Mouse (Mus musculus) hindbrain, postnatal 0 days (tissue): Measurements from ENCODE around the gene Thap7. TPM values are rescaled to one million over a fixed set of nuclear protein-coding genes. Genes with fewer than 3 reads are reported as not detected.
A peak's percentile ranks its signal among the peaks of the same experiment; 100 is the strongest.

ENCODE experiments used
- ATAC-seq: fragments of 200-750 bp; cut with Nextera tagmentation; 2 replicates; pipeline ENCODE4 v1.8.0; 2017; ENCODE audit warnings: mild to moderate bottlenecking, moderate TSS enrichment, moderate library complexity
- DNase-seq: peaks from one replicate; pipeline ENCODE4 v3.0.0-alpha.2; 2015; ENCODE audit warnings: low spot score
- H3K27ac ChIP-seq: fragments of 300-500 bp; sonication (generic); 2 replicates; pipeline ENCODE4 v1.5.1; 2014; ENCODE audit warnings: mild to moderate bottlenecking
- H3K27me3 ChIP-seq: fragments of 300-500 bp; sonication (generic); 2 replicates; pipeline ENCODE4 v1.6.1; 2014; ENCODE audit warnings: low read length, mixed read lengths; ENCODE audit not compliant: insufficient read depth
- H3K36me3 ChIP-seq: fragments of 300-500 bp; sonication (generic); 2 replicates; pipeline ENCODE4 v1.6.1; 2014; ENCODE audit warnings: low read length, mixed read lengths; ENCODE audit not compliant: insufficient read depth
- H3K4me1 ChIP-seq: fragments of 300-500 bp; sonication (generic); 2 replicates; pipeline ENCODE4 v1.6.1; 2014; ENCODE audit warnings: antibody characterized with exemption, low read length, mixed read lengths; ENCODE audit not compliant: insufficient read depth
- H3K4me2 ChIP-seq: fragments of 300-500 bp; sonication (generic); 2 replicates; pipeline ENCODE4 v1.6.1; 2014; ENCODE audit warnings: low read depth, mild to moderate bottlenecking, low read length, moderate library complexity, mixed read lengths
- H3K4me3 ChIP-seq: fragments of 300-500 bp; sonication (generic); 2 replicates; pipeline ENCODE4 v1.5.1; 2014; ENCODE audit warnings: low read length
- H3K9ac ChIP-seq: fragments of 300-500 bp; sonication (generic); replicated peaks from 2 replicates; pipeline ENCODE4 v1.6.1; 2014; ENCODE audit warnings: mild to moderate bottlenecking, low read length, moderate library complexity, mixed read lengths
- H3K9me3 ChIP-seq: fragments of 300-500 bp; sonication (generic); 2 replicates; pipeline ENCODE4 v1.6.1; 2016; ENCODE audit warnings: low read length, mixed read lengths
- CTCF ChIP-seq: IDR thresholded peaks from 2 replicates; pipeline ENCODE4 v1.5.1; 2016; ENCODE audit warnings: antibody characterized with exemption, control low read depth, low read depth
- WGBS: fragments of 180-500 bp; shearing (Covaris S2); extraction: QIAGEN DNeasy Blood & Tissue Kit; methylation state at CpG from one replicate; pipeline ENCODE4 v1.1.7; 2014; 5-methylcytosine and 5-hydroxymethylcytosine counted together
- polyA plus RNA-seq: library from polyadenylated mRNA; unstranded; fragments of >200 nt; fragmentation: Nextera tagmentation; extraction: Ambion mirVana; gene quantifications from 2 replicates; pipeline ENCODE4 v1.2.1, GENCODE M21; 2015
- total RNA-seq: library from RNA; depleted of rRNA; stranded (reverse); fragments of >200 nt; gene quantifications from 2 replicates; pipeline ENCODE4 v1.2.3, GENCODE M21; 2014; rRNA removed

The Thap7 gene
- total and polyA plus RNA-seq, 2 experiments from 2014 or later: 57.5 to 66.8 TPM

DNA sequence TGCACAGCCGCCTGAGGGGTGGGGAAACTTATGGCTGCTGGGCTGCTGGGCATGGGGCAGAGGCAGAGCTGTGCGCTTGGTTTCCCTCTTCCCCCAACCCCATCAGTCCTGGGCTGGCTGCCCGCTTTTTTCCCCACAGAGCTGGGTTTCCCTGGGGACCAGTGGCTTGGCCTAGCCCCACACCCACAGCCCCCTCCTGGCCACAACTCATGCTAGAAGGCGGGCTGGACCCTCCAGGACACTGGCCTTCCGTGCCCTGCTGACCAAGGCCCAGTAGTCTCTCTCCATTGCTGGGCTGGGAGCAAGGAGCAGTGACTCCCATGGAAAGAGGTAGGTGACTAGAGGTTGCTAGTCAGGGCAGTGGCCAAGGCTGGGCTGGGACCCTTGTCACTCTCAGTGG is 39.8 kb downstream of the Thap7 start:
- H3K4me2 ChIP-seq: no peak overlapping the region
- no peak overlapping the region for H3K9ac ChIP-seq
- H3K27me3 ChIP-seq: no peaks in the 10 kb centered on the region
- no peak overlapping the region for H3K4me3 ChIP-seq
- H3K4me1 ChIP-seq: peaks cover under 1% of the 10 kb centered on the region; the same call in 1 of the 2 replicates
- H3K36me3 ChIP-seq: 0 out of 2 replicates have a peak, but pooled peaks cover 3% of the 10 kb centered on the region
- WGBS: 78% methylated on average over 5 of the region's 5 CpGs
- no peak for TF ChIP-seq CTCF
- no peak overlapping the region for H3K27ac ChIP-seq
- peak; percentile 30 for DNase-seq
- no peaks in the 10 kb centered on the region for H3K9me3 ChIP-seq
- ATAC-seq: no peak

DNA sequence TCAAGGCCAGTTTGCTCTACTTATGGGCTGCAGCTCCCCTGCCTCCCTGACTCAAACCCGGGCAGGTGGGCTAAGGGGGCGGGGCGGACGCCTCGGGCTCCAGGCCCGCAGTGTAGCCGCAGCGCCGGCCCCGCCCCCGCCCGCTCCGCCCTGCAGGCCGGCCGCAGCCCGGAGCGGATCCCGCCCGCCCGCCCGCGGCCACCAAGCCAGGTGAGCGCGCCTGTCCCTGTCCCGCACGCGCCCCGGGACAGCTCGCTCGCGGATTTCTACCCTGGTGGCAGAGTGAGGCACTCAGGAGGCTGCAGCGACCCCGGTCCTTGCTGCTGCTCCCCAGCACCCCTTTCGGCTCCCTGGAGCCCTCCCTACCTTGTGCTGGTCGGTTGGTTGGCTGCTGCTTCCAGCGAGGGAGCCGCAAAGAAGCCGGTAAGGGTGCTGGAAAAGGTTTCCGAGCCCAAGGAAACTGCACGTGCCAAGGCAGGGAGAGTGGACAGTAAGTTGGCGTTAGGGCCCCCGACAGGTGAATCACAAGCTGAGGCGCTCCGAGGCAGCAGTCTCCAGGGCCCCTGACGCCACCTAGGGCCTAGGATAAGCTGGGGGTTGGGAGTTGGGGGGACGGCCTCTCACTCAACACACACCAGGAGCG is 41.3 kb downstream of the Thap7 start, which contains the start of gene Aifm3:
Gene Aifm3 (plus strand): TSS at position 143 of the 643 bp plus-strand sequence.
- peak; percentile 50 for ATAC-seq
- Histone ChIP-seq H3K36me3 (peaks cover 10% of the 10 kb centered on the region), H3K27me3 (no peaks in the 10 kb centered on the region), H3K27ac (no peak within 1 kb of the TSS), H3K4me1 (no peaks in the 10 kb centered on the region; the same call in 1 of the 2 replicates), H3K9ac (no peak within 1 kb of the TSS; the same call in 1 of the 2 replicates), H3K9me3 (no peaks in the 10 kb centered on the region), H3K4me2 (peak within 1 kb of the TSS; percentile 89), H3K4me3 (peak within 1 kb of the TSS; percentile 46)
- 0 out of 2 replicates have a peak, but pooled peaks have one; percentile 7 for TF ChIP-seq CTCF
- DNase-seq: no peak
- 1% methylated on average over 44 of the region's 47 CpGs for WGBS

- no peaks in the 10 kb centered on the region for H3K9me3 ChIP-seq
- H3K9ac ChIP-seq: no peak overlapping the region; the same call in 1 of the 2 replicates
Observed at GRCm38 (mm10) chr16:17488478-17489468, 42.2 kb downstream of the Thap7 start.

DNA sequence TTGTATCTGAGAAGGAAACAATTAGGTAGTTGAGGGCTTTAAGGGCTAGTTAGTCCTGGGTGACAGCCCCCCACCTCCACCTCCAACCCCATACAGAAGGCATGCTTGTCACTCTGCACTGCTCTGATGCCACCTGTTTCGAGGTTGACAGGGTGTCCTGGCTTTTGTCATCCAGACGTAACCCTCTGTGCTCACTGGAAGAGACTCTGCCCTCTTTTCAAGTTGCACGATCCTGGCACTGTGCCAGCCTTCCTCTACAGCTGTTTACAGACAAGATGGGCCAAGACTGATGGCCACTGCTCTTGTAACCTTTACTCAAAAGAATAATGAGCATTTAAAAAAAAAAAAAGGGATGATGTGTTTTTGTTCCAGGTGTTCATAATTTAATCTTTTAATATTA is 44.4 kb downstream of the Thap7 start:
- Histone ChIP-seq H3K27me3 (no peaks in the 10 kb centered on the region), H3K4me1 (no peaks in the 10 kb centered on the region; the same call in 1 of the 2 replicates), H3K9me3 (no peaks in the 10 kb centered on the region), H3K4me3 (no peak overlapping the region), H3K4me2 (no peak overlapping the region), H3K9ac (no peak overlapping the region), H3K27ac (no peak overlapping the region), H3K36me3 (peaks cover 27% of the 10 kb centered on the region)
- no peak for ATAC-seq
- TF ChIP-seq CTCF: no peak
- peak; percentile 36 for DNase-seq
- WGBS: 25% methylated on average over 3 of the region's 3 CpGs

More at GRCm38 (mm10) chr16:17488478-17489468, 42.2 kb downstream of the Thap7 start:
- TF ChIP-seq CTCF: peak; percentile 46
- Histone ChIP-seq H3K4me3 (peak overlapping the region; percentile 46), H3K27ac (no peak overlapping the region), H3K27me3 (no peaks in the 10 kb centered on the region), H3K4me2 (peak overlapping the region; percentile 89), H3K36me3 (peaks cover 16% of the 10 kb centered on the region), H3K4me1 (no peaks in the 10 kb centered on the region; the same call in 1 of the 2 replicates)
- DNase-seq (peak; percentile 23), ATAC-seq (peak; percentile 19; the same call in 1 of the 2 replicates)
- WGBS: 50% methylated on average over 14 of the region's 14 CpGs

GRCm38 (mm10) chr16:17481465-17481864 is 49.5 kb downstream of the Thap7 start:
- no peak overlapping the region for H3K4me3 ChIP-seq
- peaks cover 24% of the 10 kb centered on the region for H3K36me3 ChIP-seq
- H3K9me3 ChIP-seq: no peaks in the 10 kb centered on the region
- H3K9ac ChIP-seq: no peak overlapping the region
- H3K27ac ChIP-seq: no peak overlapping the region
- 97% methylated on average over 2 of the region's 2 CpGs for WGBS
- ATAC-seq (no peak), DNase-seq (no peak)
- H3K27me3 ChIP-seq: no peaks in the 10 kb centered on the region
- no peaks in the 10 kb centered on the region for H3K4me1 ChIP-seq
- no peak overlapping the region for H3K4me2 ChIP-seq
- no peak for TF ChIP-seq CTCF

- no peak overlapping the region for H3K9ac ChIP-seq
- H3K4me1 ChIP-seq: no peaks in the 10 kb centered on the region
- no peak for TF ChIP-seq CTCF
- H3K9me3 ChIP-seq: no peaks in the 10 kb centered on the region
- 74% methylated on average over 4 of the region's 4 CpGs for WGBS
- peak overlapping the region; percentile 36; the same call in 1 of the 2 replicates for H3K27ac ChIP-seq
- no peak overlapping the region for H3K4me3 ChIP-seq
- peaks cover 7% of the 10 kb centered on the region; the same call in 1 of the 2 replicates for H3K36me3 ChIP-seq
- no peak overlapping the region for H3K4me2 ChIP-seq
- ATAC-seq (no peak), DNase-seq (no peak)
- no peaks in the 10 kb centered on the region for H3K27me3 ChIP-seq
Observed at GRCm38 (mm10) chr16:17478331-17478943, 52.5 kb downstream of the Thap7 start.

Other genes starting within 250 kb of the Thap7 start
- 3.5 and 4.2 TPM in 2 replicates for gene Serpind1, start 199.8 kb downstream of the Thap7 start, total RNA-seq
- 9.9 and 10.3 TPM in 2 replicates for gene Serpind1, start 199.8 kb downstream of the Thap7 start, polyA plus RNA-seq
- 28.1 and 30.0 TPM in 2 replicates for gene Snap29, start 125.2 kb downstream of the Thap7 start, total RNA-seq
- 14.5 and 15.6 TPM in 2 replicates for gene Snap29, start 125.2 kb downstream of the Thap7 start, polyA plus RNA-seq
- 111 and 154 TPM in 2 replicates for gene Pi4ka, start 124.8 kb downstream of the Thap7 start, total RNA-seq
- 45.5 and 47.7 TPM in 2 replicates for gene Pi4ka, start 124.8 kb downstream of the Thap7 start, polyA plus RNA-seq
- 74.8 and 83.1 TPM in 2 replicates for gene Crkl, start 79.1 kb downstream of the Thap7 start, total RNA-seq
- 54.9 and 68.7 TPM in 2 replicates for gene Crkl, start 79.1 kb downstream of the Thap7 start, polyA plus RNA-seq
- 13.8 and 16.8 TPM in 2 replicates for gene Aifm3, start 41.5 kb downstream of the Thap7 start, total RNA-seq
- 15.7 and 17.4 TPM in 2 replicates for gene Aifm3, start 41.5 kb downstream of the Thap7 start, polyA plus RNA-seq
- 191 and 279 TPM in 2 replicates for gene Lztr1, start 22.4 kb downstream of the Thap7 start, total RNA-seq
- 82.2 and 89.8 TPM in 2 replicates for gene Lztr1, start 22.4 kb downstream of the Thap7 start, polyA plus RNA-seq
- gene Lrrc74b, start 30.1 kb upstream of the Thap7 start, total RNA-seq: 2.3 and 2.4 TPM in 2 replicates
- gene Lrrc74b, start 30.1 kb upstream of the Thap7 start, polyA plus RNA-seq: 2.0 and 2.1 TPM in 2 replicates
- gene P2rx6, start 30.7 kb upstream of the Thap7 start, total RNA-seq: 3.4 and 5.1 TPM in 2 replicates
- gene P2rx6, start 30.7 kb upstream of the Thap7 start, polyA plus RNA-seq: 2.3 and 3.0 TPM in 2 replicates
- 74.6 and 78.7 TPM in 2 replicates for gene Slc7a4, start 52.1 kb upstream of the Thap7 start, total RNA-seq
- gene Slc7a4, start 52.1 kb upstream of the Thap7 start, polyA plus RNA-seq: 42.5 and 42.8 TPM in 2 replicates
- 62.4 and 67.4 TPM in 2 replicates for gene Smpd4, start 88.2 kb upstream of the Thap7 start, total RNA-seq
- 21.7 and 23.8 TPM in 2 replicates for gene Smpd4, start 88.2 kb upstream of the Thap7 start, polyA plus RNA-seq
- 18.2 and 20.8 TPM in 2 replicates for gene Ccdc74a, start 115.3 kb upstream of the Thap7 start, total RNA-seq
- 32.8 and 37.6 TPM in 2 replicates for gene Ccdc74a, start 115.3 kb upstream of the Thap7 start, polyA plus RNA-seq
- gene Med15, start 201.8 kb upstream of the Thap7 start, total RNA-seq: 47.5 and 66.1 TPM in 2 replicates
- 33.8 and 39.2 TPM in 2 replicates for gene Med15, start 201.8 kb upstream of the Thap7 start, polyA plus RNA-seq
- 176 and 190 TPM in 2 replicates for gene Klhl22, start 228.5 kb upstream of the Thap7 start, total RNA-seq
- gene Klhl22, start 228.5 kb upstream of the Thap7 start, polyA plus RNA-seq: 69.6 and 80.5 TPM in 2 replicates